Mouse (Mus musculus) limb, embryonic 15.5 days (tissue): ENCODE results near the gene Slc37a2. TPM values are rescaled to one million over a fixed set of nuclear protein-coding genes. Genes with fewer than 3 reads are reported as not detected.
A peak's percentile ranks its signal among the peaks of the same experiment; 100 is the strongest.

ENCODE experiments used
- ATAC-seq: fragments of 200-750 bp; cut with Nextera tagmentation; 2 replicates; pipeline ENCODE4 v1.8.0; 2017; ENCODE audit warnings: low read depth, moderate TSS enrichment; ENCODE audit not compliant: insufficient number of reproducible peaks, low FRiP score, low TSS enrichment
- H3K27ac ChIP-seq: fragments of 300-500 bp; sonication (generic); 2 replicates; pipeline ENCODE4 v1.5.1; 2015; ENCODE audit warnings: moderate library complexity, mild to moderate bottlenecking, inconsistent platforms
- H3K27me3 ChIP-seq: fragments of 300-500 bp; sonication (generic); 2 replicates; pipeline ENCODE4 v1.6.1; 2015; ENCODE audit warnings: inconsistent platforms
- H3K36me3 ChIP-seq: fragments of 300-500 bp; sonication (generic); 2 replicates; pipeline ENCODE4 v1.6.1; 2015; ENCODE audit warnings: inconsistent platforms
- H3K4me1 ChIP-seq: fragments of 300-500 bp; sonication (generic); 2 replicates; pipeline ENCODE4 v1.6.1; 2015; ENCODE audit warnings: inconsistent platforms
- H3K4me2 ChIP-seq: fragments of 300-500 bp; sonication (generic); 2 replicates; pipeline ENCODE4 v1.6.1; 2015; ENCODE audit warnings: mild to moderate bottlenecking, inconsistent platforms
- H3K4me3 ChIP-seq: fragments of 300-500 bp; sonication (generic); 2 replicates; pipeline ENCODE4 v1.5.1; 2015; ENCODE audit warnings: mild to moderate bottlenecking, inconsistent platforms
- H3K9ac ChIP-seq: fragments of 300-500 bp; sonication (generic); 2 replicates; pipeline ENCODE4 v1.6.1; 2015; ENCODE audit warnings: inconsistent platforms
- H3K9me3 ChIP-seq: fragments of 300-500 bp; sonication (generic); 2 replicates; pipeline ENCODE4 v1.6.1; 2016; ENCODE audit warnings: inconsistent platforms
- WGBS: fragments of 180-500 bp; shearing (Covaris S2); methylation state at CpG from one replicate; pipeline ENCODE4 v1.1.7; 2015; 5-methylcytosine and 5-hydroxymethylcytosine counted together
- polyA plus RNA-seq: library from polyadenylated mRNA; unstranded; fragments of >200 nt; fragmentation: Nextera tagmentation; extraction: Ambion mirVana; gene quantifications from 2 replicates; pipeline ENCODE4 v1.2.1, GENCODE M21; 2015

Slc37a2 gene
- polyA plus RNA-seq, 1 experiment from 2014 or later, result 7.6 TPM

GRCm38 (mm10) chr9:37245404-37245803 is 10.1 kb downstream of the Slc37a2 start:
- Histone ChIP-seq H3K4me3 (no peak overlapping the region), H3K9ac (no peak overlapping the region), H3K27me3 (no peaks in the 10 kb centered on the region), H3K27ac (no peak overlapping the region), H3K36me3 (no peaks in the 10 kb centered on the region), H3K9me3 (no peaks in the 10 kb centered on the region), H3K4me2 (no peak overlapping the region), H3K4me1 (peaks cover 7% of the 10 kb centered on the region; the same call in 1 of the 2 replicates)
- 51% methylated on average over 2 of the region's 2 CpGs for WGBS
- no peak for ATAC-seq

DNA sequence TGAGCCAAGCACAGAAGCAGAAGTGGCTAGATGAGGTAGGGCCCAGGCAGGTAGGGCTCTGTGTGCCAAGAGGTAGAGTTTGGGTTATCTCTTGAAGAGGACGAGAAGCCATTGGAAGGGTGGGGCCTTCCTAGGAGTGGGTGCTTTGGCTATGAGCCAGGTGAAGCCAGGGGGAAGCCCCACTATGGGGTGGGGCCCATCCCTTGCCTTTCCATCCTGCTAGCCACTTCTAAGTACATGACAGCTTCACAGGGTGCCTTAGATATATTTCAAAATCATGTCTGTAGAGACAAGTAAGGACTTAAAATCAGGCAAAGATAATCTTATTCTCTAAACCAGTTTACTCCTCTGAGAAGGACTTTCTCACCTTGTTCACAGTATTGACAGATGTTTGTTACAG is 10.9 kb downstream of the Slc37a2 start:
- peaks cover 7% of the 10 kb centered on the region; the same call in 1 of the 2 replicates for H3K4me1 ChIP-seq
- no peak for ATAC-seq
- H3K9ac ChIP-seq, result no peak overlapping the region
- H3K9me3 ChIP-seq, result no peaks in the 10 kb centered on the region
- H3K27me3 ChIP-seq, result no peaks in the 10 kb centered on the region
- H3K4me2 ChIP-seq, result no peak overlapping the region
- H3K36me3 ChIP-seq, result no peaks in the 10 kb centered on the region
- 60% methylated on average over 1 of the region's 1 CpGs for WGBS
- H3K27ac ChIP-seq, result no peak overlapping the region
- no peak overlapping the region for H3K4me3 ChIP-seq

GRCm38 (mm10) chr9:37242764-37243163 is 12.8 kb downstream of the Slc37a2 start:
- H3K27me3 ChIP-seq, result no peaks in the 10 kb centered on the region
- no peaks in the 10 kb centered on the region for H3K4me1 ChIP-seq
- no peak overlapping the region for H3K4me3 ChIP-seq
- H3K9me3 ChIP-seq, result no peaks in the 10 kb centered on the region
- no peaks in the 10 kb centered on the region for H3K36me3 ChIP-seq
- no peak overlapping the region for H3K4me2 ChIP-seq
- no peak overlapping the region for H3K27ac ChIP-seq
- no peak for ATAC-seq
- no peak overlapping the region for H3K9ac ChIP-seq
- WGBS, result 80% methylated on average over 3 of the region's 3 CpGs

GRCm38 (mm10) chr9:37235951-37236737 is 19.4 kb downstream of the Slc37a2 start:
- Histone ChIP-seq H3K27me3 (no peaks in the 10 kb centered on the region; the same call in 1 of the 2 replicates), H3K9me3 (no peaks in the 10 kb centered on the region), H3K36me3 (peaks cover 3% of the 10 kb centered on the region; the same call in 1 of the 2 replicates), H3K9ac (no peak overlapping the region), H3K4me2 (no peak overlapping the region), H3K4me3 (no peak overlapping the region), H3K27ac (no peak overlapping the region), H3K4me1 (no peaks in the 10 kb centered on the region)
- 70% methylated on average over 4 of the region's 4 CpGs for WGBS
- ATAC-seq, result no peak

- peaks cover 3% of the 10 kb centered on the region; the same call in 1 of the 2 replicates for H3K36me3 ChIP-seq
- no peak for ATAC-seq
- 62% methylated on average over 22 of the region's 22 CpGs for WGBS
- no peaks in the 10 kb centered on the region for H3K4me1 ChIP-seq
- no peaks in the 10 kb centered on the region for H3K9me3 ChIP-seq
- no peak overlapping the region for H3K4me2 ChIP-seq
- H3K4me3 ChIP-seq, result no peak overlapping the region
- H3K27ac ChIP-seq, result no peak overlapping the region
- H3K27me3 ChIP-seq, result no peaks in the 10 kb centered on the region; the same call in 1 of the 2 replicates
- no peak overlapping the region for H3K9ac ChIP-seq
These were observed 23.0 kb downstream of the Slc37a2 start for GRCm38 (mm10) chr9:37232201-37233195.

DNA sequence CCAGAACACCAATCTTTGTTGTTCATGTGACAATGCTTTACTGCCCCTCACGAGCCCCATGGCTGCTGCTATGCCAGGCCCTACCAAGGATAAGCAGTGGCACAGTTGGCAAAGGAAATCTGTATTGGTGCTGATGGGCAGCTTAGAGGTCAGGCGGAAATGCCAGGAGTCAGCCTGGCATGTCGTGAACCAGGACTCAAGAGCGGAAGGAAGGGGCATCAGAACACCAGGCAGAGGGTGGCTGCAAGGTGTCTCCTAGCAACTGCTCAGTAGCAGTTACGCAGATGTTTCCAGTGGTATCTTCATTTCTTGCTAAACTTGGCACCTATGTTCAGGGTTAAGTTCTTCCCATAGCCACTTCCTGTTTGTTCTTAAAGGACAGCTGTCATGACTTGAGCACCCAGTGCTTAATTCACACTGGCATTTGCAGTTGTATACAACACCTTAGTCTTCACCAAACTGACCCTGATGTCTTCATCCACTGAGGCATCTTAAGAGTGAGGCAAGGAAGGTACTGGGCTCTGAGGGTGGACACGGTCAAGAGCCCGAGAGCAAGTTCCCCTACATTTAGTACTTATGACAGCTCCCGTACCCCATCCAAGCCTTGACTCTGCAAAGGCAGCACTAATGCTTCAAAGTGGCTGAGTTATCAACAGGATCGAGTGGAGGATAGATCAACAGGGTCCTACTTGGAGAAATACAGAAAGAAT is 24.9 kb downstream of the Slc37a2 start:
- no peaks in the 10 kb centered on the region; the same call in 1 of the 2 replicates for H3K27me3 ChIP-seq
- no peak overlapping the region for H3K4me2 ChIP-seq
- H3K9me3 ChIP-seq, result no peaks in the 10 kb centered on the region
- H3K36me3 ChIP-seq, result peaks cover 3% of the 10 kb centered on the region; the same call in 1 of the 2 replicates
- no peaks in the 10 kb centered on the region for H3K4me1 ChIP-seq
- ATAC-seq, result no peak
- WGBS, result 92% methylated on average over 9 of the region's 9 CpGs
- no peak overlapping the region for H3K4me3 ChIP-seq
- no peak overlapping the region for H3K27ac ChIP-seq
- H3K9ac ChIP-seq, result no peak overlapping the region

GRCm38 (mm10) chr9:37229880-37230325 is 25.6 kb downstream of the Slc37a2 start:
- Histone ChIP-seq H3K9ac (no peak overlapping the region), H3K4me1 (no peaks in the 10 kb centered on the region), H3K4me3 (no peak overlapping the region), H3K27me3 (no peaks in the 10 kb centered on the region; the same call in 1 of the 2 replicates), H3K9me3 (no peaks in the 10 kb centered on the region), H3K4me2 (no peak overlapping the region), H3K36me3 (no peaks in the 10 kb centered on the region; the same call in 1 of the 2 replicates), H3K27ac (no peak overlapping the region)
- ATAC-seq, result peak; percentile 46; the same call in 1 of the 2 replicates
- 0% methylated on average over 1 of the region's 1 CpGs for WGBS

DNA sequence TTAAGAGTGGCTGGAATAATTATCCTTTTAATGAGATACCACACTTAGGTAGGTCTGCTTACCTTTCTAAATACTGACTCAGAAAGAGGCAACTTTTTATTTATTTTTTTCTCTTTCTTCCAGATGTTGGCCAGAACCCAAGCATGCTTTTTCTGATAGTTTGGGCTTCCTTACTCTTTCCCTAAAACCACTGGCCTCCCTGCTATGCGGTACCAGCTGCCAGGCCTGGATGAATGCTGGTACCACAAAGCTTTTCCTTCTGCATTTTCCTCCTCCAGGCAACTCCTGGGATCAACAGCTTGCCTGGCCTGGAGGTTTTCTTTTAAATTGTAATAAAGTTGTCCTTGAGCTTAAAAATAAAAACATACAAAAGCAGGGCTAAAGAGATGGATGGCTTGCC is 30.0 kb downstream of the Slc37a2 start:
- H3K9ac ChIP-seq, result no peak overlapping the region
- no peak for ATAC-seq
- no peak overlapping the region for H3K27ac ChIP-seq
- no peaks in the 10 kb centered on the region for H3K27me3 ChIP-seq
- 63% methylated on average over 1 of the region's 1 CpGs for WGBS
- H3K4me3 ChIP-seq, result no peak overlapping the region
- H3K9me3 ChIP-seq, result no peaks in the 10 kb centered on the region
- H3K36me3 ChIP-seq, result peaks cover 12% of the 10 kb centered on the region; the same call in 1 of the 2 replicates
- H3K4me1 ChIP-seq, result no peaks in the 10 kb centered on the region
- no peak overlapping the region for H3K4me2 ChIP-seq

- ATAC-seq, result no peak
- H3K4me2 ChIP-seq, result no peak overlapping the region
- no peaks in the 10 kb centered on the region for H3K27me3 ChIP-seq
- H3K9me3 ChIP-seq, result no peaks in the 10 kb centered on the region
- H3K4me3 ChIP-seq, result no peak overlapping the region
- no peak overlapping the region for H3K27ac ChIP-seq
- no peak overlapping the region for H3K9ac ChIP-seq
- H3K4me1 ChIP-seq, result no peaks in the 10 kb centered on the region
- WGBS, result 79% methylated on average over 8 of the region's 8 CpGs
- H3K36me3 ChIP-seq, result peaks cover 12% of the 10 kb centered on the region; the same call in 1 of the 2 replicates
These were observed 34.8 kb downstream of the Slc37a2 start for GRCm38 (mm10) chr9:37220755-37221154.

GRCm38 (mm10) chr9:37214327-37215060 is 41.0 kb downstream of the Slc37a2 start:
- Histone ChIP-seq H3K9ac (no peak overlapping the region), H3K27ac (no peak overlapping the region), H3K4me2 (no peak overlapping the region), H3K4me1 (no peaks in the 10 kb centered on the region), H3K4me3 (no peak overlapping the region), H3K27me3 (no peaks in the 10 kb centered on the region), H3K36me3 (no peaks in the 10 kb centered on the region), H3K9me3 (no peaks in the 10 kb centered on the region)
- no peak for ATAC-seq
- WGBS, result 74% methylated on average over 9 of the region's 9 CpGs
